Mouse (Mus musculus): ENCODE results near the gene Adgrg5.
A peak's percentile ranks its signal among the peaks of the same experiment; 100 is the strongest.

Gene Adgrg5

GRCm38 (mm10) chr8:94917352-94917751 is 6.1 kb upstream of the Adgrg5 start:
- DNase-seq (ENCODE audit: low read depth, low spot score): peak; percentile 97

DNA sequence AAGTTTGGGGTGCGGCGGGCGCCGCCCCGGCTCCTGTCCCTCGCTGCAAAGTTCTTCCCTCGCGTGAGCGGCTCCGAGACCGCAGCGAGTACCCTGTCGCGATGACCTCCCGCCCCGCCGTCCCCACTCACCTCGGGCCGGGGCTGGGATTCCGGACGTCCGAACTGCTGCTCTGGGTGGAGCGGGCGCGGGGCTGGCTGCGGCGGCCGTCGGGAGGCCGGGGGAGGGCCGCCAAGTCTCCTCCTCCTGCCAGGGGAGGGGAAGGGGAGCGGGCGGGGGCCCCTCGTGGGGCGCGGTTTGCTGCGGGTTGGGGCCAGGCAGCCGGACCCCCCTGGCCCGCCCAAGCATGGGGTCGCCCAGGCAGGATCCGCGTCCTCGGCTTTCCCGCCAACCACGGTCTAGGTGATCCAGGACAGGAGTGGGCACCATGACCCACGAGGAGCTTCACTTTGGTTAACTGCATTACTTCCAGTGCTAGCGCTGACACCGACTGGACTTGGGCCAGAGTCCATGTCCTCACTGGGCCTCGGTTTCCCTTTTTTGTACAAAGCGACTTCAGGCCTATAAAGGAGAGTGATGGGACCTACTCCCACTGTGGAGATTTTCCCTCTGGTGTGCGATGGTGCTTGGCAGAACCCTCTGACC is 5.5 kb upstream of the Adgrg5 start, which contains the start of gene Ccdc102a:
Ccdc102a (minus strand) TSS at position 248 of the 645 bp plus-strand sequence.
- DNase-seq (ENCODE audit: low read depth, low spot score): peak; percentile 16

DNA sequence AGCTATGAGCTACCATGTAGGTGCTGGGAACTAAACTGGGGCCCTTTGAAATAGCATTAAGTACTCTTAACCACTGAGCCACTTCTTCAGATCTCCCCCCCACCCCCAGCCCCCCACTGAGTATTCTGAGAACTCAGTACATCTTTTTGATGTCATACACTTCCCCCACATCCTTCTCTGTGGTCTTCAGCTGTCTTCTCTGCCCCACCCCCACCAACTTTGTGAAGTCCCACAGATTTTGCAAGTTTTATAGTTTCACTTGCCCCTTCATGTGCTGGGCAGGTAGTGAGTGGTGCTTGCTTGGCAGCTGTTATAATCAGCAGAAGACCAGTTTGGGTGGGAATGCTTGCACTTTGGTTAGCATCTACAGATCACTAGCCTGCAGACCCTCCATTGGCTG is 4.2 kb upstream of the Adgrg5 start:
- DNase-seq (ENCODE audit: low read depth, low spot score): no peak

- DNase-seq (ENCODE audit: low read depth, low spot score): no peak
Measured at GRCm38 (mm10) chr8:94922176-94922575, 1.3 kb upstream of the Adgrg5 start.

DNA sequence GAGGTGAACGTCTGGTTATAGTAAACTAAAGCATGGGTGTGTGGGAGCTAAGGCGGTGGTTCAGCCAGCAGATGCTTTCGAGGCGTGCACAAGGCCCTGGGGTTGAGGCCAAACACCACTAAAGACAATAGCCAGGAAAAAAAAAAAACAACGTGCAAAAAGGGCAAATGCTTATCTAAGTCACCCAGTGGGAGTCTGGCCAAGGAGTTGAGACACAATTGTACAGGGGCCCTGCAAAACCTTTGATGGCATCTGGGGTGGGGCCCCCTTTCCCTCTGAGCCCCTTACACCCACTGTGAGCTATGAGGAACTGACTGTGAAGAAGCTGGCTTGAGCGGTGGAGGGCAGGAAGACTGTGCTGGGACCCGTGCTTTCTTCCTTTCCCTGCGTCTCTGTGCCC is 892 bp upstream of the Adgrg5 start:
- peak; percentile 73 for DNase-seq (ENCODE audit: low read depth, low spot score)

DNA sequence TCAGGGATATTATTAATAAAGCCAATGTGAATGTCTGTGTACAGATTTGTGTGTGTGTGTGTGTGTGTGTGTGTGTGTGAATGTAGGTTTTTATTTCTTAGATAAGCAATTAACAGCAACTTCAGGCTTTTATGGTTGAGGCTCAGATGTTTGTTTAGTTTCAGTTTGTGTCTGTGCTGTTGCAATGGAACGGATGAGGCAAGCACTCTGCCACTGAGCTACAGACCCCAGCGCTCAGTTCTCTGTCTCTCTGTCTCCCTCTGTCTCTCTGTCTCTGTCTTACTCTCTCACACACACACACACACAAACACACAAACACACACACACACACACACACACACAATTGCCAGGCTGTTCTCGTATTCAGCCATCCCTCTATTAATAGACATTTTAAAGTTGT is 4.7 kb downstream of the Adgrg5 start:
- DNase-seq (ENCODE audit: low read depth, low spot score): no peak

GRCm38 (mm10) chr8:94933918-94934317 is 10.4 kb downstream of the Adgrg5 start:
- no peak for DNase-seq (ENCODE audit: low read depth, low spot score)

GRCm38 (mm10) chr8:94935172-94935571 is 11.7 kb downstream of the Adgrg5 start:
- no peak for DNase-seq (ENCODE audit: low read depth, low spot score)

DNA sequence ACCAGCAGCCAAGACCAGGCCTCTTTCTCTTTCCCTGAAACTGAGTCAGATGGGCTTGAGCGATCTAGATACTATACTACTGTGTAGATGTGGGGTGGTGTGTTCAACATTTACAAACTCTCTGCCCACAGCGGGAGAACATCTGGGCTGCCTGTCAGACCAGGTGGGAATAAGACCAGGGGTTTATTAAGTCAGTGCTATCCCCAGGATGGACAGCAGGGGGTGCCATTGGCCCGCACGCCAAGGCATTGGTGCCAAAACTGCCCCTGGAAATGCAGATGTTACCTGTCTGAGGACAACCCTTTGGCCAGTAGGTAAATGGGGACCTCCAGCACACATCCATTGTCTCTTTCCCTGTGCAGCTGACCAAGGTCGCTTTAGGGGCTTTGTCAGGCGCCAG is 19.1 kb downstream of the Adgrg5 start:
- peak; percentile 81 for DNase-seq (ENCODE audit: low read depth, low spot score)

- no peak for DNase-seq (ENCODE audit: low read depth, low spot score)
Measured at GRCm38 (mm10) chr8:94945185-94945584, 21.7 kb downstream of the Adgrg5 start.

GRCm38 (mm10) chr8:94948421-94948820 is 24.9 kb downstream of the Adgrg5 start:
- no peak for DNase-seq (ENCODE audit: low read depth, low spot score)

DNA sequence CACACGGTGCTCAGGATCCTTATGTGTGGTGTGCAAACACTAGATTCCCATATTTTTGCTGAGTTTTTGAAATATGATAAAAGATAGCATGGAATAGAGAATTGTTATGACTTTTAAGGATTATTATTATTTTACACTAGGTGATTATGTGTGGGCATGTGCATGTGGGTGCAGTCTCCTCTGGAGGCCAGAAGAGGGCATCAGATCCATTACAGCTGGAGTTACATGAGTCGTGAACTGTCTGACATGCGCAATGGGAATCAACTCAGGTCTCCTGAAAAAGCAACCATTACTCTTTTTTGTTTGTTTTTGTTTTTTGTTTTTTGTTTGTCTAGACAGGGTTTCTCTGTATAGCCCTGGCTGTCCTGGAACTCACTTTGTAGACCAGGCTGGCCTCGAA is 25.5 kb downstream of the Adgrg5 start:
- peak; percentile 72 for DNase-seq (ENCODE audit: low read depth, low spot score)

- peak; percentile 77 for DNase-seq (ENCODE audit: low read depth, low spot score)
Measured at GRCm38 (mm10) chr8:94950046-94950445, 26.6 kb downstream of the Adgrg5 start.

- no peak for DNase-seq (ENCODE audit: low read depth, low spot score)
Measured at GRCm38 (mm10) chr8:94950458-94950857, 27.0 kb downstream of the Adgrg5 start.

GRCm38 (mm10) chr8:94952086-94952485 is 28.6 kb downstream of the Adgrg5 start:
- DNase-seq (ENCODE audit: low read depth, low spot score): no peak

DNA sequence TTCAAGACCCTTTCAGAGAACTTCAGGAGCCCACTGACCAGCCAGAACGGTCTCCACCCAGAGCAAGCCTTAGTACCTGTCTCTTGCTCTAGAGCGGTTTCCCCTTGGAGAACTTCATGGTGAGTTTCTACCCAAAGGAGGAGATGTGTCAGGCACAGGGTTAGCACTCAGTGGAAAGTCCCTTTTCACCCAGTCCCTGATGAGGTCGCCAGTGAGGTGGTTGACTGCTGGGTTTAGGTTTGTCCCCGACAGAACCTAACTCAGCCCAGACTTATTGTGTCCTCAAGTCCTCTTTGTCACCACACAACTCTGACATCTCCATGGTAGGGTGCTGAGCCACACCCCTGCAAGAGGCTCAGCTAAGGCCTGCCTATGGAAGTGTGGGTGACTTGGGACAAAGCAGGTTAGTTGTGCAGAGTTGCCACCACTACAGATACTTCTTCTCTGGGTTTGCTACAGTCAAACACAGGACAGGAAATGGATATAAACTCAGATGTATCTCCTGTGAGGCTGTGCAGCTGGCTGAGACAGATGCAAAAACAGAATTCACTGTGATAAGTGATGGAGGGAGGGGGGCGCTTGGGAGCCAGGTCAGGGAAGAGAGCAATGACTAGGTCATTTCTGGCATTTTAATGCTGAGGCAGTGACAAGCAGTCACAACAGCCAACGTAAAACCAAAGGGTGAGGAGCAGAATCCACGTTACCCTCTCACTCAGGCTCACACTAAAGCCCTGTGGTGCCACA is 30.3 kb downstream of the Adgrg5 start:
- no peak for DNase-seq (ENCODE audit: low read depth, low spot score)

GRCm38 (mm10) chr8:94954368-94954737 is 30.9 kb downstream of the Adgrg5 start:
- no peak for DNase-seq (ENCODE audit: low read depth, low spot score)

DNA sequence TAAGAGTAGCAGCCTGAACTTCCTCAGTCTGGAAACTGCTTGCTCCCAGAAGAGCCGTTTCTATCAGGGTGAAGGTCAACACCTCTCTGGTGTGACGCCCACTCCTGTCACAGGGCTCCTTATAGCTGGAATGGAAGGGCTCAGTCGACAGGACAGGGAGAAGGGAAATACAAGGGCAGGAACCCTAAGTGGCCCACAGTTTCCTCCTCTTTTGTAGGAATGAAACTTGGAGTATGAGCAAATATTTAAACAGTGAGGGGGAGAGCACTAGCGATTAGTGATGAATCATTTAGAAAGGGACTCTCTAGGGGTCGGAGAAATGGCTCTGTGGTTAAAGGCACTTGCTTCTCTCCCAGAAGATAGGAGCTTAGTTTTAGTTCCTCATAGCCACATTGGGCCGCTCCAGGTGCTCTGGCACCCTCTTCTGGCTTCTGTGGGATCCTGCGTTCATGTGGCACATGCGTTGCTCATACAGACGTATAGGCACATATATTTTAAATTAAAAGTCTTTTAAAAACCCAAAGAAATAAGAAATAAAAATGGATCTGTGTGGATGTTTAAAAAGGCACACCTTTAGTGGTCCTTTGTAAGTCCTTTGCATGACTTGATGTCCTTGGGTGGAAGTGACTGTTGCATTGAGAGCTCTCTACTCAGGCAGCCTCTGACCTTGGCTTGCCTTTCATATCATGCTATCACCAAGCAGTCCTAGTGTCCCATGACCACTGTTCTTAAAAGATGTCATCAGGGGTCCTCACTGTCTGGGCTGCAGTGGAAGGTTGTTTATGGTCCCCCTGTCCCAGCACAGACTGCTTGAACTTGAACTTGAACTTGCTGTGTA is 31.6 kb downstream of the Adgrg5 start:
- peak; percentile 65 for DNase-seq (ENCODE audit: low read depth, low spot score)

DNA sequence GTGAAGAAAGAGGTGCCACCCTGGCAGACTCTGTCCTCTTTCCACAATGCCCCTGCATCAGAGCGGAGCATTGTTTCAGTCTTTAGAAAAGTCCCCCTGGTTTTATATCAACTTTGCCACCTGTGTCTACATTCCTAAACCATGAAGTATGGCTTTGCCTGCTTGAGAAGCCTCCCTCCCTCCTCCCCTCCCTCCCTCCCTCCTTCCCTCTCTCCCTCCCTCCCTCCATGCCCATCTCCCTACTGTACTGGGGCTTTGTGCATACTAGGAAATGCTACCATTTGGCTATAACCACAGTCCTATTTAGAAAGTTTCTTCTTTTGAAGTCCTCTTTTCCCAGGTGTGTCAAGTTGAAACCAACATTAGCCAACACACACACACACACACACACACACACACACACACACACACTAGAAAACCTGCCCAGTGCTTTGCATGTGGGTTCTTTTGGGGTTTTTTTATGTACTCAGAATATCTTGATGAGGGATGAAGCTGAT is 32.6 kb downstream of the Adgrg5 start:
- DNase-seq (ENCODE audit: low read depth, low spot score): no peak

- DNase-seq (ENCODE audit: low read depth, low spot score): no peak
Measured at GRCm38 (mm10) chr8:94962201-94962600, 38.7 kb downstream of the Adgrg5 start.

GRCm38 (mm10) chr8:94964828-94965227 is 41.3 kb downstream of the Adgrg5 start:
- DNase-seq (ENCODE audit: low read depth, low spot score): no peak

DNA sequence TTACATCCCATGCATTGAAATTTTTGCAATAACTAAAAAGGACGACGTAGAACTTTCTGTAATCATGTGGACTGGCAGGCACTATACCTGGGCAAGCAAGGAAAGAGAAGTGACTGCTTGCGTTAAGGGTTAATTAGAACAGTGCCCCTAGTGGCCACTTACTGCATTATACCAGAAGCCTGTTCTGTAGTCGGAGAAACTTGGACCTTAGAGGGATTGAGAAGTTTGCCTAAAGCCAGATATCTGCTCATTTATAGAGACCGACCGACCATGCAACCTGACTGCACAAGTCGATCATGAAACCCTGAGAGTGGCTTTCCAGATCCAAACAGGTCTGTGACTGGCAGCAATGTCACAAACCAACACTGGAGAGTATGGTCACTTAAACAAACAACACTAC is 43.1 kb downstream of the Adgrg5 start:
- DNase-seq (ENCODE audit: low read depth, low spot score): peak; percentile 72
